Mouse (Mus musculus) embryo, embryonic 10 days (tissue): ENCODE data around the gene Lsr.
A peak's percentile ranks its signal among the peaks of the same experiment; 100 is the strongest.
"Not testable (repeated sequence)": the region's sequence is repeated elsewhere in the genome, so short reads cannot be mapped to it uniquely, and the experiment has no call there.

ENCODE experiments used
- DNase-seq: peaks from one replicate; pipeline ENCODE4 v3.0.0-alpha.2; 2015; ENCODE audit warnings: low spot score

Gene Lsr

GRCm38 (mm10) chr7:30924581-30924980 lies 48.7 kb downstream of the Lsr start, which contains the start of gene Hamp2:
TSS of gene Hamp2 (minus strand) at chr7:30924681.
- DNase-seq = not testable (repeated sequence)

GRCm38 (mm10) chr7:30924071-30924470 lies 49.2 kb downstream of the Lsr start:
- no peak for DNase-seq

GRCm38 (mm10) chr7:30922490-30922889 lies 50.8 kb downstream of the Lsr start:
- DNase-seq = not testable (repeated sequence)

GRCm38 (mm10) chr7:30920217-30920616 lies 53.0 kb downstream of the Lsr start:
- no peak for DNase-seq

GRCm38 (mm10) chr7:30917219-30917618 lies 56.0 kb downstream of the Lsr start:
- DNase-seq = no peak

GRCm38 (mm10) chr7:30916713-30917112 lies 56.6 kb downstream of the Lsr start:
- DNase-seq = no peak

- DNase-seq = no peak
These were observed 58.5 kb downstream of the Lsr start, which contains the start of gene Mag for GRCm38 (mm10) chr7:30914732-30915131. TSS of gene Mag (minus strand) at chr7:30914873.

GRCm38 (mm10) chr7:30909773-30910172 lies 63.5 kb downstream of the Lsr start:
- no peak for DNase-seq

GRCm38 (mm10) chr7:30908992-30909431 lies 64.3 kb downstream of the Lsr start:
- no peak for DNase-seq

GRCm38 (mm10) chr7:30908277-30908991 lies 64.8 kb downstream of the Lsr start:
- peak; percentile 79 for DNase-seq
